10 mouse cellular contexts compared by ENCODE assay signal in genomic region chr19:26508616-26509015, GRCm38 (mm10).
DNase-seq lines count a peak whose midpoint lies in the region.
"Had no signal": no experiment of that assay in that cellular context is flagged by ENCODE, and none has a peak within 500 bp of the region (broad histone marks: within the 10 kb centered on the region; RNA-seq: fewer than 3 reads in every experiment).

No protein-coding gene starts in this region.

- peak; percentile 39 to 47 for DNase-seq in cerebellum, postnatal 10 days
- no peak for DNase-seq in cerebellum, adult 11 months
- DNase-seq in layer of hippocampus, adult 11-12 months (ENCODE audit: low spot score) = peak; percentile 12
- DNase-seq in layer of hippocampus, postnatal 36 days = no peak
- DNase-seq in right cerebral cortex, postnatal 4 days = peak; percentile 51
- DNase-seq in right cerebral cortex, postnatal 14 days = no peak
- no peak for DNase-seq in adrenal gland, postnatal 36 days
- no peak for DNase-seq in ovary, adult 18-20 months (ENCODE audit: low spot score)
- DNase-seq: liver, embryonic 13.5 days; thymus, postnatal 36 days had no signal

Comparison
In these comparisons a context has a peak if more than half of its experiments do, and no peak if none do; other contexts are left out.
1. DNase-seq: peak in cerebellum, postnatal 10 days (2 of 2), layer of hippocampus, adult 11-12 months (single experiment) and right cerebral cortex, postnatal 4 days (single experiment); none in cerebellum, adult 11 months (single experiment), layer of hippocampus, postnatal 36 days (0 of 2), right cerebral cortex, postnatal 14 days (single experiment), adrenal gland, postnatal 36 days (0 of 2) and ovary, adult 18-20 months (single experiment).